Mouse (Mus musculus): ENCODE measurements around the gene Slc5a11.

DNA sequence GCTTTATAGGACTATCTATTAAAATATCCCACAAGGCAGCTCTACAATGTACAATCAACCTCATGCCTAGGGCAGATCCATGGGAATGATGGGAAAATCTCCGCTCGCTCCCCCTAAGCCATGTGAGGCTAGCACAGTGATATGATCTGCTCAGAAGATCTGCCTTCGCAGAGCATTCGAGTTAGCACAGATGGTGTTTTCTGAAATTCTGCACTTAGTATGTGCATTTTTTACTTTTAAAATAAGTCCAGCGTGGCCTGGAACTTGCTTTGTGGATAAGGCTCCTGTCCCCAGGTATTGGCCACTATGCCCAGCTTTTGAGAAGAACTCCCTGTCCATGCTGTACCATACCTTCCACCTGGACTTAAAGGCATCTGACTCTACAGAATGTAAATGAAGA lies 71.3 kb downstream of the Slc5a11 start:
- TF ChIP-seq CTCF (IDR thresholded peaks at IDR 0.05; ENCODE audit: low read depth, low read length) (no peak), POLR2AphosphoS5 (IDR thresholded peaks at IDR 0.05; ENCODE audit: insufficient replicate concordance, low read depth, low read length) (no peak)
